ENCODE assay signal across 9 mouse cellular contexts in the genomic region with DNA sequence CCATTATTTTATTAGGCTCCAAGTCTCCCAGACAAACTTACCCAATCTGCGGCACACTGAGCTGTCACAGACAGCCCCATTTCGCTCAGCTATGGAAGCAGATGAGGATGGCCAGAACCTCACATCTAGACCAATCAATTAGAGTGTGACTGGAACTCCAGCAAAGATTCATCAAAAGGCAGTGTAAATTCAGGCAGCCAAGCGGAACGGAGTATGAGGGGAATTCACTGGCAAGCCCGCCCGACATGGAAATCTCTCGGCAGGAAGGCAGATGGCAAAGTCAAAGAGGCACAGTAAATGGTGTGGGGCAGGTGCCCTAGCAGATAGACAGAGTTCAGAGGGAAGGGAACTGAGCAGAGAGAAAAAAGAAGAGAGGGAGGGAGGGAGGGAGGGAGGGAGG. TPM values are rescaled to one million over a fixed set of nuclear protein-coding genes. Genes with fewer than 3 reads are reported as not detected.
A peak's percentile ranks its signal among the peaks of the same experiment; 100 is the strongest.
DNase-seq lines count a peak whose midpoint lies in the region; ATAC-seq lines count a peak whose summit lies in the region.
"Had no signal": no experiment of that assay in that cellular context is flagged by ENCODE, and none has a peak within 500 bp of the region (broad histone marks: within the 10 kb centered on the region; RNA-seq: fewer than 3 reads in every experiment).

No protein-coding gene starts in this region.

- H3K36me3 ChIP-seq in embryonic facial prominence, embryonic 14.5 days (ENCODE audit: control insufficient read depth, insufficient read depth, low read length): no peaks in the 10 kb centered on the region
- no peaks in the 10 kb centered on the region for H3K36me3 ChIP-seq in midbrain, embryonic 16.5 days (ENCODE audit: control insufficient read depth, insufficient read depth, low read length)
- H3K36me3 ChIP-seq: intestine, embryonic 15.5 days had no signal

- H3K4me2 ChIP-seq in embryonic facial prominence, embryonic 14.5 days (ENCODE audit: low read depth, low read length): peak overlapping the region; percentile 19; the same call in 1 of the 2 replicates
- H3K4me2 ChIP-seq in midbrain, embryonic 16.5 days (ENCODE audit: low read length): peak overlapping the region; percentile 22
- H3K4me2 ChIP-seq: intestine, embryonic 15.5 days had no signal

- no peak overlapping the region for H3K9ac ChIP-seq in embryonic facial prominence, embryonic 14.5 days (ENCODE audit: low read depth, low read length)
- H3K9ac ChIP-seq in midbrain, embryonic 16.5 days (ENCODE audit: low read depth, low read length): no peak overlapping the region
- H3K9ac ChIP-seq: intestine, embryonic 15.5 days had no signal

- WGBS in embryonic facial prominence, embryonic 14.5 days: 18% methylated on average over 7 of the region's 7 CpGs
- WGBS in midbrain, embryonic 16.5 days: 8% methylated on average over 7 of the region's 7 CpGs

- H3K27ac ChIP-seq in embryonic facial prominence, embryonic 14.5 days (replicated peaks; ENCODE audit: low read depth, low read length): no peak overlapping the region
- no peak overlapping the region for H3K27ac ChIP-seq in midbrain, embryonic 16.5 days (ENCODE audit: low read length)
- H3K27ac ChIP-seq: intestine, embryonic 15.5 days had no signal

- H3K27me3 ChIP-seq in embryonic facial prominence, embryonic 14.5 days (replicated peaks; ENCODE audit: control insufficient read depth, insufficient read depth, low read length): no peaks in the 10 kb centered on the region
- no peaks in the 10 kb centered on the region for H3K27me3 ChIP-seq in midbrain, embryonic 16.5 days (ENCODE audit: control insufficient read depth, insufficient read depth, low read depth, low read length)
- H3K27me3 ChIP-seq: intestine, embryonic 15.5 days had no signal

- intact Hi-C loops in left cerebral cortex, postnatal 14 days (cut with DNase I): no loop called here

- DNase-seq in cerebellum, postnatal 14 days: peak; percentile 55 to 56
- DNase-seq in cerebellum, postnatal 36 days: no peak
- DNase-seq in embryonic facial prominence, embryonic 14.5 days (ENCODE audit: low spot score): peak; percentile 68
- DNase-seq in kidney, adult 18-20 months: peak; percentile 43
- DNase-seq in T-cell, adult 2 months (ENCODE audit: low spot score): no peak
- no peak for DNase-seq in left cerebral cortex, postnatal 14 days (ENCODE audit: low spot score in 2 of 2)

- H3K9me3 ChIP-seq in embryonic facial prominence, embryonic 14.5 days (ENCODE audit: control insufficient read depth, low read length): no peaks in the 10 kb centered on the region
- H3K9me3 ChIP-seq in midbrain, embryonic 16.5 days (replicated peaks; ENCODE audit: control insufficient read depth, low read length, poor library complexity, severe bottlenecking): no peaks in the 10 kb centered on the region
- H3K9me3 ChIP-seq: intestine, embryonic 15.5 days had no signal

- no peaks in the 10 kb centered on the region; the same call in none of the 2 replicates for H3K4me1 ChIP-seq in embryonic facial prominence, embryonic 14.5 days (ENCODE audit: control insufficient read depth, insufficient read depth, low read length)
- H3K4me1 ChIP-seq in midbrain, embryonic 16.5 days (ENCODE audit: control insufficient read depth, insufficient read depth, low read length): no peaks in the 10 kb centered on the region

- ATAC-seq in embryonic facial prominence, embryonic 14.5 days (ENCODE audit: low read depth): peak; percentile 70; the same call in 1 of the 2 replicates
- peak; percentile 80; the same call in 1 of the 2 replicates for ATAC-seq in midbrain, embryonic 16.5 days
- ATAC-seq in inflammation-experienced regulatory T-cells, adult 6 months: no peak
- ATAC-seq: intestine, embryonic 15.5 days had no signal

- no peak overlapping the region for H3K4me3 ChIP-seq in embryonic facial prominence, embryonic 14.5 days (ENCODE audit: low read depth, low read length)
- no peak overlapping the region for H3K4me3 ChIP-seq in midbrain, embryonic 16.5 days (ENCODE audit: low read depth, low read length)
- H3K4me3 ChIP-seq: intestine, embryonic 15.5 days had no signal

RNA-seq across cellular contexts. Expression of a gene that starts 5.5 kb away (rescaled TPM):
- polyA plus RNA-seq in embryonic facial prominence, embryonic 14.5 days (2014; fragmentation: Nextera tagmentation; extraction: Ambion mirVana): 50.5 and 52.8 TPM in 2 replicates
- polyA plus RNA-seq in midbrain, embryonic 16.5 days (2015; fragmentation: Nextera tagmentation; extraction: Ambion mirVana): 59.2 and 63.2 TPM in 2 replicates
- not detected for polyA plus RNA-seq in inflammation-experienced regulatory T-cells, adult 6 months (2017; shearing (Covaris generic))
- 10 to 100 TPM; 25.9 to 26.1 TPM for total RNA-seq in left cerebral cortex, postnatal 14 days (2021)

Comparison
In these comparisons a context has a peak if more than half of its experiments do, and no peak if none do; other contexts are left out.
1. DNase-seq: peak in cerebellum, postnatal 14 days (2 of 2), embryonic facial prominence, embryonic 14.5 days (single experiment) and kidney, adult 18-20 months (single experiment); none in cerebellum, postnatal 36 days (0 of 2), T-cell, adult 2 months (single experiment) and left cerebral cortex, postnatal 14 days (0 of 2).
2. RNA of a gene that starts 5.5 kb away (polyA plus RNA-seq): 59.2 to 63.2 TPM in midbrain, embryonic 16.5 days and 50.5 to 52.8 TPM in embryonic facial prominence, embryonic 14.5 days; not detected in inflammation-experienced regulatory T-cells, adult 6 months; every median in the first group is over 10 times any median in the second.